Comparison of ENCODE assay signal across 9 mouse cellular contexts in genomic region chr4:127319613-127320012, GRCm38 (mm10). TPM values are rescaled to one million over a fixed set of nuclear protein-coding genes. Genes with fewer than 3 reads are reported as not detected.
DNase-seq lines count a peak whose midpoint lies in the region; ATAC-seq and TF ChIP-seq lines count a peak whose summit lies in the region.
"Had no signal": no experiment of that assay in that cellular context is flagged by ENCODE, and none has a peak within 500 bp of the region (broad histone marks: within the 10 kb centered on the region; RNA-seq: fewer than 3 reads in every experiment).

No protein-coding gene starts in this region.

- no peak overlapping the region for H3K9ac ChIP-seq in forebrain, embryonic 16.5 days (replicated peaks; ENCODE audit: low read depth, low read length)
- H3K9ac ChIP-seq in CH12.LX (ENCODE audit: insufficient read depth, low read depth), result no peak overlapping the region
- H3K9ac ChIP-seq in forebrain, embryonic 14.5 days (ENCODE audit: low read length), result no peak overlapping the region
- H3K9ac ChIP-seq in kidney, embryonic 16.5 days (replicated peaks; ENCODE audit: low read length), result no peak overlapping the region
- H3K9ac ChIP-seq in liver, postnatal 0 days (replicated peaks), result no peak overlapping the region
- H3K9ac ChIP-seq: stomach, embryonic 15.5 days had no signal

- H3K4me2 ChIP-seq in forebrain, embryonic 16.5 days (ENCODE audit: low read length), result no peak overlapping the region
- no peak overlapping the region for H3K4me2 ChIP-seq in CH12.LX (ENCODE audit: insufficient read depth, low read depth, poor library complexity, severe bottlenecking)
- H3K4me2 ChIP-seq in forebrain, embryonic 14.5 days (ENCODE audit: low read length), result no peak overlapping the region
- H3K4me2 ChIP-seq in kidney, embryonic 16.5 days (replicated peaks; ENCODE audit: low read depth, low read length), result no peak overlapping the region
- no peak overlapping the region for H3K4me2 ChIP-seq in liver, postnatal 0 days (ENCODE audit: low read depth, low read length)
- H3K4me2 ChIP-seq: stomach, embryonic 15.5 days had no signal

- peak; percentile 88 to 90 for TF ChIP-seq CTCF in CH12.LX (conservative IDR thresholded peaks at IDR 0.05 in 1 of 2, IDR thresholded peaks at IDR 0.05 in 1 of 2; ENCODE audit: low read depth in 2 of 2, low read length in 2 of 2)
- TF ChIP-seq CTCF in liver, postnatal 0 days (IDR thresholded peaks at IDR 0.05; ENCODE audit: low read depth), result peak; percentile 90

- H3K4me1 ChIP-seq in forebrain, embryonic 10.5 days, result no peaks in the 10 kb centered on the region
- no peaks in the 10 kb centered on the region for H3K4me1 ChIP-seq in forebrain, embryonic 16.5 days (replicated peaks; ENCODE audit: control insufficient read depth, insufficient read depth, low read length)
- peaks cover 3 to 4% of the 10 kb centered on the region in 2 experiments; a peak in 3 of 4 replicates for H3K4me1 ChIP-seq in CH12.LX (ENCODE audit: control insufficient read depth in 1 of 2, insufficient read depth in 2 of 2)
- H3K4me1 ChIP-seq in forebrain, embryonic 14.5 days (ENCODE audit: control insufficient read depth, insufficient read depth, low read length), result no peaks in the 10 kb centered on the region
- H3K4me1 ChIP-seq in kidney, embryonic 16.5 days (ENCODE audit: insufficient read depth, low read length), result no peaks in the 10 kb centered on the region
- no peaks in the 10 kb centered on the region for H3K4me1 ChIP-seq in liver, postnatal 0 days (ENCODE audit: insufficient read depth)
- H3K4me1 ChIP-seq: stomach, embryonic 15.5 days had no signal

- TF ChIP-seq POLR2A in CH12.LX (IDR thresholded peaks at IDR 0.05; ENCODE audit: low read depth, low read length), result no peak

- peak; percentile 89 for TF ChIP-seq RAD21 in CH12.LX (IDR thresholded peaks at IDR 0.05; ENCODE audit: low read depth, low read length)

- H3K9me3 ChIP-seq in forebrain, embryonic 10.5 days, result no peaks in the 10 kb centered on the region
- H3K9me3 ChIP-seq in forebrain, embryonic 16.5 days (ENCODE audit: control insufficient read depth, low read length), result no peaks in the 10 kb centered on the region
- no peaks in the 10 kb centered on the region for H3K9me3 ChIP-seq in CH12.LX (replicated peaks; ENCODE audit: low read length)
- H3K9me3 ChIP-seq in forebrain, embryonic 14.5 days (replicated peaks; ENCODE audit: control insufficient read depth, low read length), result no peaks in the 10 kb centered on the region
- no peaks in the 10 kb centered on the region for H3K9me3 ChIP-seq in kidney, embryonic 16.5 days (ENCODE audit: low read length)
- no peaks in the 10 kb centered on the region for H3K9me3 ChIP-seq in liver, postnatal 0 days (ENCODE audit: low read length)
- H3K9me3 ChIP-seq: stomach, embryonic 15.5 days had no signal

- no peak for TF ChIP-seq EP300 in CH12.LX (IDR thresholded peaks at IDR 0.05; ENCODE audit: low read length)
- TF ChIP-seq EP300 in liver, postnatal 0 days (IDR thresholded peaks at IDR 0.05; ENCODE audit: low read depth), result no peak

- peak; percentile 47 for DNase-seq in forebrain, embryonic 10.5 days (ENCODE audit: extremely low spot score, low spot score)
- DNase-seq in CH12.LX (ENCODE audit: extremely low read depth), result peak; percentile 69
- peak; percentile 68 for DNase-seq in c-Kit-positive CD71-negative TER-119-negative erythroid progenitor cells, embryonic 14.5 days (ENCODE audit: low read depth)
- DNase-seq in forebrain, embryonic 14.5 days (ENCODE audit: low spot score), result peak; percentile 83
- peak; percentile 60 for DNase-seq in liver, postnatal 0 days
- DNase-seq in right cerebral cortex, postnatal 14 days, result peak; percentile 68

- ATAC-seq in forebrain, embryonic 16.5 days, result no peak
- ATAC-seq in forebrain, embryonic 14.5 days, result peak; percentile 57
- peak; percentile 47; the same call in 1 of the 2 replicates for ATAC-seq in kidney, embryonic 16.5 days (ENCODE audit: low FRiP score, low TSS enrichment)
- no peak for ATAC-seq in liver, postnatal 0 days

- no peaks in the 10 kb centered on the region for H3K79me2 ChIP-seq in CH12.LX (replicated peaks; ENCODE audit: control insufficient read depth, extremely low read depth, insufficient read depth, poor library complexity, severe bottlenecking)

- peaks cover 18% of the 10 kb centered on the region for H3K27me3 ChIP-seq in forebrain, embryonic 10.5 days (ENCODE audit: poor library complexity, severe bottlenecking)
- no peaks in the 10 kb centered on the region for H3K27me3 ChIP-seq in forebrain, embryonic 16.5 days (replicated peaks; ENCODE audit: control insufficient read depth, insufficient read depth, low read length)
- H3K27me3 ChIP-seq in CH12.LX (replicated peaks), result peaks cover 29% of the 10 kb centered on the region
- H3K27me3 ChIP-seq in forebrain, embryonic 14.5 days (replicated peaks; ENCODE audit: control insufficient read depth, insufficient read depth, low read length), result no peaks in the 10 kb centered on the region
- H3K27me3 ChIP-seq in kidney, embryonic 16.5 days (ENCODE audit: insufficient read depth, low read length), result 0 out of 2 replicates have a peak, but pooled peaks cover 5% of the 10 kb centered on the region
- peaks cover 8% of the 10 kb centered on the region; the same call in 1 of the 2 replicates for H3K27me3 ChIP-seq in liver, postnatal 0 days (ENCODE audit: insufficient read depth, low read length)

- no peak overlapping the region for H3K4me3 ChIP-seq in forebrain, embryonic 10.5 days
- no peak overlapping the region for H3K4me3 ChIP-seq in forebrain, embryonic 16.5 days (replicated peaks; ENCODE audit: low read length)
- H3K4me3 ChIP-seq in CH12.LX (replicated peaks in 1 of 3; ENCODE audit: low read depth in 2 of 3, low read length in 2 of 3, poor library complexity in 1 of 3), result no peak overlapping the region
- no peak overlapping the region for H3K4me3 ChIP-seq in forebrain, embryonic 14.5 days (ENCODE audit: low read depth, low read length)
- no peak overlapping the region for H3K4me3 ChIP-seq in kidney, embryonic 16.5 days (ENCODE audit: low read length)
- H3K4me3 ChIP-seq in liver, postnatal 0 days (ENCODE audit: low read depth, low read length), result no peak overlapping the region
- H3K4me3 ChIP-seq: stomach, embryonic 15.5 days had no signal

- in situ Hi-C loops in CH12.LX (cut with MboI; ENCODE audit: low pct_ligation_motif_present, low pct_unique_long_range_greater_than_20kb, low sequenced_read_pairs), result loop anchor here (5.0 kb wide), 1 partner anchor 77 kb away; the partner anchor contains the start of gene Smim12

- 7% methylated on average over 3 of the region's 3 CpGs for WGBS in forebrain, embryonic 10.5 days
- 4% methylated on average over 3 of the region's 3 CpGs for WGBS in forebrain, embryonic 16.5 days
- 3% methylated on average over 3 of the region's 3 CpGs for WGBS in forebrain, embryonic 14.5 days
- WGBS in kidney, embryonic 16.5 days, result 1% methylated on average over 3 of the region's 3 CpGs
- 4% methylated on average over 3 of the region's 3 CpGs for WGBS in liver, postnatal 0 days (ENCODE audit: insufficient replicate concordance)

- dilution Hi-C loops in CH12.LX (cut with MboI; ENCODE audit: extremely low pct_ligation_motif_present, extremely low pct_unique_long_range_greater_than_20kb, low sequenced_read_pairs), result no loop called here

- no peak overlapping the region for H3K27ac ChIP-seq in forebrain, embryonic 10.5 days
- no peak overlapping the region for H3K27ac ChIP-seq in forebrain, embryonic 16.5 days (ENCODE audit: low read length)
- H3K27ac ChIP-seq in CH12.LX (ENCODE audit: insufficient read depth, low read depth), result no peak overlapping the region
- no peak overlapping the region for H3K27ac ChIP-seq in forebrain, embryonic 14.5 days (ENCODE audit: low read depth, low read length)
- H3K27ac ChIP-seq in kidney, embryonic 16.5 days (ENCODE audit: low read length), result no peak overlapping the region
- no peak overlapping the region for H3K27ac ChIP-seq in liver, postnatal 0 days (ENCODE audit: low read depth)
- H3K27ac ChIP-seq: stomach, embryonic 15.5 days had no signal

- H3K36me3 ChIP-seq in forebrain, embryonic 10.5 days (replicated peaks), result no peaks in the 10 kb centered on the region
- H3K36me3 ChIP-seq in forebrain, embryonic 16.5 days (ENCODE audit: control insufficient read depth, insufficient read depth), result no peaks in the 10 kb centered on the region
- H3K36me3 ChIP-seq in CH12.LX (replicated peaks in 1 of 2; ENCODE audit: control insufficient read depth in 1 of 2, insufficient read depth in 1 of 2, low read length in 1 of 2), result no peaks in the 10 kb centered on the region
- no peaks in the 10 kb centered on the region for H3K36me3 ChIP-seq in forebrain, embryonic 14.5 days (ENCODE audit: control insufficient read depth, insufficient read depth, low read length)
- no peaks in the 10 kb centered on the region for H3K36me3 ChIP-seq in kidney, embryonic 16.5 days (ENCODE audit: insufficient read depth, low read length)
- H3K36me3 ChIP-seq in liver, postnatal 0 days (replicated peaks; ENCODE audit: insufficient read depth, low read length), result no peaks in the 10 kb centered on the region
- H3K36me3 ChIP-seq: stomach, embryonic 15.5 days had no signal

RNA-seq across cellular contexts. Expression of gene Gja4, which starts 5.8 kb away (rescaled TPM):
- polyA plus RNA-seq in forebrain, embryonic 10.5 days (2016; fragmentation: Nextera tagmentation; extraction: Ambion mirVana), result 9.6 and 11.1 TPM in 2 replicates
- polyA plus RNA-seq in forebrain, embryonic 16.5 days (2015; fragmentation: Nextera tagmentation; extraction: Ambion mirVana), result 13.3 and 16.4 TPM in 2 replicates
- not detected in 2 replicates for total RNA-seq in CH12.LX (2012; rRNA removed)
- total RNA-seq in CH12.LX (2014; rRNA removed), result not detected in 2 replicates
- polyA plus RNA-seq in CH12.LX (2012; ENCODE audit: insufficient read length, low read depth), result not detected in 2 replicates
- polyA plus RNA-seq in forebrain, embryonic 14.5 days (2014; fragmentation: Nextera tagmentation; extraction: Ambion mirVana), result 20.9 and 21.4 TPM in 2 replicates
- 30.9 TPM in 2 replicates for polyA plus RNA-seq in kidney, embryonic 16.5 days (2015; fragmentation: Nextera tagmentation; extraction: Ambion mirVana)
- polyA plus RNA-seq in liver, postnatal 0 days (2015; fragmentation: Nextera tagmentation; extraction: Ambion mirVana), result 2.7 and 3.1 TPM in 2 replicates

RNA-seq across cellular contexts. Expression of gene Gjb3, which starts 11.0 kb away (rescaled TPM):
- polyA plus RNA-seq in forebrain, embryonic 10.5 days (2016; fragmentation: Nextera tagmentation; extraction: Ambion mirVana), result 2.1 and 3.1 TPM in 2 replicates
- not detected in 2 replicates for polyA plus RNA-seq in forebrain, embryonic 16.5 days (2015; fragmentation: Nextera tagmentation; extraction: Ambion mirVana)
- not detected in 2 replicates for total RNA-seq in CH12.LX (2012; rRNA removed)
- total RNA-seq in CH12.LX (2014; rRNA removed), result not detected in 2 replicates
- polyA plus RNA-seq in CH12.LX (2012; ENCODE audit: insufficient read length, low read depth), result not detected in 2 replicates
- polyA plus RNA-seq in forebrain, embryonic 14.5 days (2014; fragmentation: Nextera tagmentation; extraction: Ambion mirVana), result not detected in 2 replicates
- 1.3 TPM in 2 replicates for polyA plus RNA-seq in kidney, embryonic 16.5 days (2015; fragmentation: Nextera tagmentation; extraction: Ambion mirVana)
- 0.24 and 0.34 TPM in 2 replicates for polyA plus RNA-seq in liver, postnatal 0 days (2015; fragmentation: Nextera tagmentation; extraction: Ambion mirVana)

RNA-seq across cellular contexts. Expression of gene Gjb4, which starts 34.3 kb away (rescaled TPM):
- polyA plus RNA-seq in forebrain, embryonic 10.5 days (2016; fragmentation: Nextera tagmentation; extraction: Ambion mirVana), result not detected in 2 replicates
- 0.16 TPM in 1 of 2 replicates, not detected in the other for polyA plus RNA-seq in forebrain, embryonic 16.5 days (2015; fragmentation: Nextera tagmentation; extraction: Ambion mirVana)
- not detected in 2 replicates for total RNA-seq in CH12.LX (2012; rRNA removed)
- not detected in 2 replicates for total RNA-seq in CH12.LX (2014; rRNA removed)
- polyA plus RNA-seq in CH12.LX (2012; ENCODE audit: insufficient read length, low read depth), result not detected in 2 replicates
- polyA plus RNA-seq in forebrain, embryonic 14.5 days (2014; fragmentation: Nextera tagmentation; extraction: Ambion mirVana), result not detected in 2 replicates
- polyA plus RNA-seq in kidney, embryonic 16.5 days (2015; fragmentation: Nextera tagmentation; extraction: Ambion mirVana), result 0.87 and 0.92 TPM in 2 replicates
- polyA plus RNA-seq in liver, postnatal 0 days (2015; fragmentation: Nextera tagmentation; extraction: Ambion mirVana), result not detected in 2 replicates

RNA-seq across cellular contexts. Expression of gene Gjb5, which starts 38.4 kb away (rescaled TPM):
- polyA plus RNA-seq in forebrain, embryonic 10.5 days (2016; fragmentation: Nextera tagmentation; extraction: Ambion mirVana), result 0.58 and 0.82 TPM in 2 replicates
- polyA plus RNA-seq in forebrain, embryonic 16.5 days (2015; fragmentation: Nextera tagmentation; extraction: Ambion mirVana), result 0.11 and 0.14 TPM in 2 replicates
- total RNA-seq in CH12.LX (2012; rRNA removed) (0.29 and 0.34 TPM in 2 replicates), CH12.LX (2014; rRNA removed) (0.39 and 0.50 TPM in 2 replicates)
- 0.23 TPM in 1 of 2 replicates, not detected in the other for polyA plus RNA-seq in CH12.LX (2012; ENCODE audit: insufficient read length, low read depth)
- 0.10 and 0.21 TPM in 2 replicates for polyA plus RNA-seq in forebrain, embryonic 14.5 days (2014; fragmentation: Nextera tagmentation; extraction: Ambion mirVana)
- 1.5 and 1.8 TPM in 2 replicates for polyA plus RNA-seq in kidney, embryonic 16.5 days (2015; fragmentation: Nextera tagmentation; extraction: Ambion mirVana)
- 0.06 and 0.14 TPM in 2 replicates for polyA plus RNA-seq in liver, postnatal 0 days (2015; fragmentation: Nextera tagmentation; extraction: Ambion mirVana)

Comparison
In these comparisons a context has a peak if more than half of its experiments do, and no peak if none do; other contexts are left out.
1. ATAC-seq: peak in forebrain, embryonic 14.5 days (single experiment) and kidney, embryonic 16.5 days (single experiment); none in forebrain, embryonic 16.5 days (single experiment) and liver, postnatal 0 days (single experiment).
2. Peak in every context shown above with its lines, with median percentiles within 50 percentile points of each other: DNase-seq.